Mouse (Mus musculus) MEL (cell line): ENCODE measurements around the gene Rnaseh2c.

Experiments used
- CTCF ChIP-seq, 3 experiments: IDR thresholded peaks in 2 of 3; conservative IDR thresholded peaks in 1 of 3; 2 replicates each; pipeline ENCODE4 v1.5.1; 2011 to 2012; ENCODE audit warnings: low read length in 3 of 3, low read depth in 2 of 3, mild to moderate bottlenecking in 2 of 3, improper control_type of control experiment in 1 of 3, inconsistent platforms in 1 of 3, mixed read lengths in 1 of 3, moderate library complexity in 1 of 3; ENCODE audit not compliant: control insufficient read depth in 1 of 3, insufficient read depth in 1 of 3, poor library complexity in 1 of 3, severe bottlenecking in 1 of 3
- EP300 ChIP-seq, 2 experiments: IDR thresholded peaks; 2 replicates each; pipeline ENCODE4 v1.6.1; 2011; ENCODE audit warnings: improper control_type of control experiment in 2 of 2, low read length in 2 of 2, low read depth in 1 of 2, mild to moderate bottlenecking in 1 of 2
- GATA1 ChIP-seq: IDR thresholded peaks from 2 replicates; pipeline ENCODE4 v1.6.1; 2011; ENCODE audit warnings: low read depth, low read length, improper control_type of control experiment
- MAFK ChIP-seq: IDR thresholded peaks from 2 replicates; pipeline ENCODE4 v1.6.1; 2011; ENCODE audit warnings: low read depth, mild to moderate bottlenecking, low read length, improper control_type of control experiment, borderline replicate concordance
- NELFE ChIP-seq: IDR thresholded peaks from 2 replicates; pipeline ENCODE4 v1.6.1; 2011; ENCODE audit warnings: low read depth, low read length, improper control_type of control experiment
- NRF1 ChIP-seq: IDR thresholded peaks from 2 replicates; pipeline ENCODE4 v1.6.1; 2014; ENCODE audit warnings: low read depth, mild to moderate bottlenecking, inconsistent platforms, low read length, improper control_type of control experiment, moderate library complexity; ENCODE audit not compliant: poor library complexity, insufficient read depth, severe bottlenecking
- POLR2A ChIP-seq, 2 experiments: IDR thresholded peaks; 2 replicates each; pipeline ENCODE4 v1.6.1; 2011 to 2012; ENCODE audit warnings: low read length in 2 of 2, mild to moderate bottlenecking in 2 of 2, control low read depth in 1 of 2, improper control_type of control experiment in 1 of 2, low read depth in 1 of 2, moderate library complexity in 1 of 2; ENCODE audit not compliant: control insufficient read depth in 1 of 2, insufficient read depth in 1 of 2, poor library complexity in 1 of 2
- RCOR1 ChIP-seq: IDR thresholded peaks from 2 replicates; pipeline ENCODE4 v1.6.1; 2012; ENCODE audit warnings: low read depth, mild to moderate bottlenecking, inconsistent platforms, low read length, improper control_type of control experiment
- SIN3A ChIP-seq: IDR thresholded peaks from 2 replicates; pipeline ENCODE4 v1.6.1; 2012; ENCODE audit warnings: low read length, improper control_type of control experiment, inconsistent platforms
- TAL1 ChIP-seq: IDR thresholded peaks from 2 replicates; pipeline ENCODE4 v1.6.1; 2012; ENCODE audit warnings: mild to moderate bottlenecking, inconsistent platforms, low read length, moderate library complexity, mixed read lengths
- ZC3H11A ChIP-seq: IDR thresholded peaks from 2 replicates; pipeline ENCODE4 v1.6.1; 2012; ENCODE audit warnings: low read depth, mild to moderate bottlenecking, inconsistent platforms, low read length, improper control_type of control experiment
- ZKSCAN1 ChIP-seq: IDR thresholded peaks from 2 replicates; pipeline ENCODE4 v1.6.1; 2012; ENCODE audit warnings: low read depth, mild to moderate bottlenecking, inconsistent platforms, low read length, improper control_type of control experiment, moderate library complexity
- ZMIZ1 ChIP-seq: IDR thresholded peaks from 2 replicates; pipeline ENCODE4 v1.6.1; 2012; ENCODE audit warnings: low read depth, mild to moderate bottlenecking, inconsistent platforms, low read length, improper control_type of control experiment, moderate library complexity

DNA sequence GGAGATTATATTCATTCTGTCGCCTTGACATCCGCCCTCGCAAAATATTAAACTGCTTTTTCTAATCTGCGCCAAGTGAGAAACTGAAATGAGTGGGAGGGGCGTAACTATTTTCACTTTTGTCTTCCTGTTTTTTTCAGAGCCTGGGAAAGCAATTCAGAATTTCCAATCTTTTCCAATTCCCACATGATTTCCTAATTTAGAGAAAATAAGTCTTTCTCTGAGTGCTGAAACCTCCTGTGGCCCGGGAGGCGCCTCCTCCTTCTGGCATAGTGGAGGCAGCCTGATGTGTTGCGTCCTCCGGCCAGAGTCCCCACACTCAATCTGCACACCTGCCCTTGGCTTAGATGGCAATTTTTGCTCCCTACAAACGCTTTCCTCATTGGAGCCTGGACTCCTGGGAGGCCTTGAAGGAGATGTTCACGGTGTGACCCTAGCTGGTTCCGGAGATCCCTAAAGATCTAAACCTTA lies 34.9 kb downstream of the Rnaseh2c start:
- TF ChIP-seq CTCF (IDR thresholded peaks at IDR 0.05 in 2 of 3, conservative IDR thresholded peaks at IDR 0.05 in 1 of 3; ENCODE audit: control insufficient read depth in 1 of 3, insufficient read depth in 1 of 3, low read depth in 2 of 3, low read length in 3 of 3, poor library complexity in 1 of 3, severe bottlenecking in 1 of 3) (no peak), EP300 (IDR thresholded peaks at IDR 0.05; ENCODE audit: low read depth in 1 of 2, low read length in 2 of 2) (peak in 1 of 2 experiments; percentile 53; a peak in 2 of 4 replicates), POLR2A (IDR thresholded peaks at IDR 0.05; ENCODE audit: control insufficient read depth in 1 of 2, insufficient read depth in 1 of 2, low read depth in 1 of 2, low read length in 2 of 2, poor library complexity in 1 of 2) (no peak), SIN3A (peak; percentile 68), NELFE (no peak), TAL1 (no peak), GATA1 (no peak), MAFK (no peak), NRF1 (no peak), ZC3H11A (no peak), ZKSCAN1 (no peak), ZMIZ1 (no peak), RCOR1 (peak; percentile 62; the same call in 1 of the 2 replicates)
